In the genomic region with DNA sequence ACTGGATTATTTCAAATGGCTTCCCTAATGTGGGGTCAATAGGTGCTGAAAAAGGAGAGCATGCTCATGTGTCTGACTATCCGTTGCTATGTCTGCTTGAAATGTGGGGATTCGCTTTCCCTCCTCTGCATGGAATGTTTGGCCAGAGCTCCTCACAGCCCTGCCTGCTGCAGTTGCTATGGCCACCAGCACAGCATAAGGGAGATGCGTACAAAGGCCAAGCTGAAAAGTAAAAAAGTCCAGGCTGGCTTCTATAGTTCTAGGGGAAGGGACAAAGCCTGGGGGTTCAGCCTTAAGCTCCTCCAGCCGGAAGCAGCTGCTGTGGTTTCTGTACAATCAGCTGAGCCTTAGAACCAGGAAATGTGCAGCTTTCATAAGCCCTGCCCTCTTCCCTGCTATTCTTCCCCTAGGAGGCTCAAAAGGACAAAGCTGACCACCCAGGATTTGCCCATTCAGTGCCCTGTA, we compare ENCODE assay signal across 10 mouse cellular contexts. TPM values are rescaled to one million over a fixed set of nuclear protein-coding genes. Genes with fewer than 3 reads are reported as not detected.
DNase-seq lines count a peak whose midpoint lies in the region; ATAC-seq lines count a peak whose summit lies in the region.
"Had no signal": no experiment of that assay in that cellular context is flagged by ENCODE, and none has a peak within 500 bp of the region (broad histone marks: within the 10 kb centered on the region; RNA-seq: fewer than 3 reads in every experiment).

No protein-coding gene starts in this region.

- H3K27me3 ChIP-seq in kidney, embryonic 14.5 days (ENCODE audit: control insufficient read depth, insufficient read depth, low read length), result no peaks in the 10 kb centered on the region
- no peaks in the 10 kb centered on the region for H3K27me3 ChIP-seq in embryonic facial prominence, embryonic 15.5 days
- H3K27me3 ChIP-seq in limb, embryonic 13.5 days, result no peaks in the 10 kb centered on the region
- H3K27me3 ChIP-seq in stomach, embryonic 15.5 days (replicated peaks), result no peaks in the 10 kb centered on the region

- intact Hi-C loops in left cerebral cortex, postnatal 25 days (cut with DNase I), result loop anchor here (5.0 kb wide), 1 partner anchor 503 kb away; the partner anchor contains the start of gene Ramp3

- WGBS in kidney, embryonic 14.5 days, result 47% methylated on average over 4 of the region's 4 CpGs
- 55% methylated on average over 4 of the region's 4 CpGs for WGBS in embryonic facial prominence, embryonic 15.5 days
- WGBS in limb, embryonic 13.5 days, result 69% methylated on average over 4 of the region's 4 CpGs
- WGBS in stomach, embryonic 15.5 days, result 12% methylated on average over 4 of the region's 4 CpGs

- ATAC-seq in kidney, embryonic 14.5 days (ENCODE audit: low FRiP score, low TSS enrichment), result peak; percentile 42
- peak; percentile 70; the same call in 1 of the 2 replicates for ATAC-seq in embryonic facial prominence, embryonic 15.5 days (ENCODE audit: insufficient number of reproducible peaks, low FRiP score, low TSS enrichment, low read depth)
- peak; percentile 68 for ATAC-seq in limb, embryonic 13.5 days (ENCODE audit: low FRiP score, low read depth)
- ATAC-seq in stomach, embryonic 15.5 days (ENCODE audit: insufficient read depth, low FRiP score, low read depth), result peak; percentile 86

- no peak overlapping the region; the same call in 1 of the 2 replicates for H3K27ac ChIP-seq in kidney, embryonic 14.5 days (ENCODE audit: low read depth, low read length)
- H3K27ac ChIP-seq in embryonic facial prominence, embryonic 15.5 days (replicated peaks), result peak overlapping the region; percentile 44; the same call in 1 of the 2 replicates
- H3K27ac ChIP-seq in limb, embryonic 13.5 days, result peak overlapping the region; percentile 52
- H3K27ac ChIP-seq in stomach, embryonic 15.5 days, result peak overlapping the region; percentile 73

- no peaks in the 10 kb centered on the region for H3K4me1 ChIP-seq in kidney, embryonic 14.5 days (ENCODE audit: control insufficient read depth, insufficient read depth, low read length)
- peaks cover 7% of the 10 kb centered on the region; the same call in 1 of the 2 replicates for H3K4me1 ChIP-seq in embryonic facial prominence, embryonic 15.5 days
- H3K4me1 ChIP-seq in limb, embryonic 13.5 days, result peaks cover 24% of the 10 kb centered on the region
- peaks cover 10% of the 10 kb centered on the region for H3K4me1 ChIP-seq in stomach, embryonic 15.5 days

- no peaks in the 10 kb centered on the region for H3K36me3 ChIP-seq in kidney, embryonic 14.5 days (ENCODE audit: control insufficient read depth, insufficient read depth, low read length)
- no peaks in the 10 kb centered on the region for H3K36me3 ChIP-seq in embryonic facial prominence, embryonic 15.5 days
- H3K36me3 ChIP-seq in limb, embryonic 13.5 days, result no peaks in the 10 kb centered on the region
- no peaks in the 10 kb centered on the region for H3K36me3 ChIP-seq in stomach, embryonic 15.5 days
- H3K36me3 ChIP-seq: G1E had no signal

- no peak for DNase-seq in kidney, adult 8-10 months
- DNase-seq in left cerebral cortex, postnatal 25 days (ENCODE audit: low spot score in 2 of 2), result no peak
- DNase-seq in frontal cortex, postnatal 14 days (ENCODE audit: low spot score in 2 of 2), result no peak
- no peak for DNase-seq in left cerebral cortex, adult 18-20 months (ENCODE audit: low spot score in 2 of 2)
- DNase-seq: layer of hippocampus, postnatal 36 days had no signal

- H3K9ac ChIP-seq in kidney, embryonic 14.5 days (ENCODE audit: low read depth, low read length), result no peak overlapping the region
- H3K9ac ChIP-seq in embryonic facial prominence, embryonic 15.5 days, result no peak overlapping the region
- no peak overlapping the region for H3K9ac ChIP-seq in limb, embryonic 13.5 days
- H3K9ac ChIP-seq in stomach, embryonic 15.5 days, result no peak overlapping the region

- no peak overlapping the region for H3K4me3 ChIP-seq in kidney, embryonic 14.5 days (ENCODE audit: low read length)
- no peak overlapping the region for H3K4me3 ChIP-seq in embryonic facial prominence, embryonic 15.5 days (replicated peaks)
- no peak overlapping the region for H3K4me3 ChIP-seq in limb, embryonic 13.5 days
- no peak overlapping the region for H3K4me3 ChIP-seq in stomach, embryonic 15.5 days (replicated peaks)

- H3K4me2 ChIP-seq in kidney, embryonic 14.5 days (replicated peaks; ENCODE audit: low read depth, low read length), result no peak overlapping the region
- H3K4me2 ChIP-seq in embryonic facial prominence, embryonic 15.5 days (replicated peaks), result no peak overlapping the region
- H3K4me2 ChIP-seq in limb, embryonic 13.5 days (replicated peaks), result no peak overlapping the region
- no peak overlapping the region for H3K4me2 ChIP-seq in stomach, embryonic 15.5 days

- H3K9me3 ChIP-seq in kidney, embryonic 14.5 days (ENCODE audit: control insufficient read depth, low read length), result no peaks in the 10 kb centered on the region
- H3K9me3 ChIP-seq in embryonic facial prominence, embryonic 15.5 days (replicated peaks), result no peaks in the 10 kb centered on the region
- H3K9me3 ChIP-seq in limb, embryonic 13.5 days, result no peaks in the 10 kb centered on the region
- no peaks in the 10 kb centered on the region for H3K9me3 ChIP-seq in stomach, embryonic 15.5 days

RNA-seq across cellular contexts. Expression of gene Gm11985, which starts 27.7 kb away (rescaled TPM):
- polyA plus RNA-seq in kidney, embryonic 14.5 days (2014; fragmentation: Nextera tagmentation; extraction: Ambion mirVana), result not detected in 2 replicates
- polyA plus RNA-seq in embryonic facial prominence, embryonic 15.5 days (2015; fragmentation: Nextera tagmentation; extraction: Ambion mirVana), result not detected in 2 replicates
- polyA plus RNA-seq in limb, embryonic 13.5 days (2015; fragmentation: Nextera tagmentation; extraction: Ambion mirVana), result 0.19 TPM in 1 of 2 replicates, not detected in the other
- polyA plus RNA-seq in stomach, embryonic 15.5 days (2015; fragmentation: Nextera tagmentation; extraction: Ambion mirVana), result not detected in 2 replicates
- total RNA-seq in left cerebral cortex, postnatal 25 days (2021), result not detected
- not detected for total RNA-seq in left cerebral cortex, adult 18-20 months (2021)
- total RNA-seq: layer of hippocampus, postnatal 36 days had no signal
- polyA plus RNA-seq: G1E had no signal

RNA-seq across cellular contexts. Expression of gene Igfbp1, which starts 36.9 kb away (rescaled TPM):
- polyA plus RNA-seq in kidney, embryonic 14.5 days (2014; fragmentation: Nextera tagmentation; extraction: Ambion mirVana), result 2.5 and 3.3 TPM in 2 replicates
- 0.39 and 0.50 TPM in 2 replicates for polyA plus RNA-seq in embryonic facial prominence, embryonic 15.5 days (2015; fragmentation: Nextera tagmentation; extraction: Ambion mirVana)
- polyA plus RNA-seq in limb, embryonic 13.5 days (2015; fragmentation: Nextera tagmentation; extraction: Ambion mirVana), result 2.3 and 3.6 TPM in 2 replicates
- 4.2 and 8.7 TPM in 2 replicates for polyA plus RNA-seq in stomach, embryonic 15.5 days (2015; fragmentation: Nextera tagmentation; extraction: Ambion mirVana)
- not detected for total RNA-seq in left cerebral cortex, postnatal 25 days (2021)
- total RNA-seq in left cerebral cortex, adult 18-20 months (2021), result not detected
- polyA plus RNA-seq: G1E had no signal

RNA-seq across cellular contexts. Expression of gene Igfbp3, which starts 53.1 kb away (rescaled TPM):
- 45.2 and 70.4 TPM in 2 replicates for polyA plus RNA-seq in kidney, embryonic 14.5 days (2014; fragmentation: Nextera tagmentation; extraction: Ambion mirVana)
- 194 and 212 TPM in 2 replicates for polyA plus RNA-seq in embryonic facial prominence, embryonic 15.5 days (2015; fragmentation: Nextera tagmentation; extraction: Ambion mirVana)
- 152 and 164 TPM in 2 replicates for polyA plus RNA-seq in limb, embryonic 13.5 days (2015; fragmentation: Nextera tagmentation; extraction: Ambion mirVana)
- polyA plus RNA-seq in stomach, embryonic 15.5 days (2015; fragmentation: Nextera tagmentation; extraction: Ambion mirVana), result 52.4 and 56.4 TPM in 2 replicates
- total RNA-seq in left cerebral cortex, postnatal 25 days (2021), result 10 to 100 TPM; 11.8 to 14.4 TPM
- 1 to 10 TPM; 5.8 to 7.4 TPM for total RNA-seq in left cerebral cortex, adult 18-20 months (2021)
- polyA plus RNA-seq: G1E had no signal
